ENCODE assay signal across 10 mouse cellular contexts in genomic region chr5:106365094-106365493, GRCm38 (mm10).
A peak's percentile ranks its signal among the peaks of the same experiment; 100 is the strongest.
DNase-seq lines count a peak whose midpoint lies in the region; ATAC-seq and TF ChIP-seq lines count a peak whose summit lies in the region.
"Had no signal": no experiment of that assay in that cellular context is flagged by ENCODE, and none has a peak within 500 bp of the region (broad histone marks: within the 10 kb centered on the region; RNA-seq: fewer than 3 reads in every experiment).

No protein-coding gene starts in this region.

- peak; percentile 53 for TF ChIP-seq CTCF in hindbrain, postnatal 0 days (IDR thresholded peaks at IDR 0.05; ENCODE audit: low read depth)
- no peak for TF ChIP-seq CTCF in testis, adult 2 months (IDR thresholded peaks at IDR 0.05; ENCODE audit: control insufficient read depth, insufficient read depth, insufficient replicate concordance, low read depth, low read length)
- TF ChIP-seq CTCF in stomach, postnatal 0 days (IDR thresholded peaks at IDR 0.05; ENCODE audit: low read depth), result peak; percentile 63

- H3K27ac ChIP-seq in hindbrain, postnatal 0 days, result no peak overlapping the region
- no peak overlapping the region for H3K27ac ChIP-seq in hindbrain, embryonic 16.5 days (ENCODE audit: low read depth, low read length)
- no peak overlapping the region for H3K27ac ChIP-seq in testis, adult 2 months (ENCODE audit: control insufficient read depth, insufficient read depth, low read depth, low read length)
- H3K27ac ChIP-seq in stomach, postnatal 0 days (replicated peaks), result no peak overlapping the region
- H3K27ac ChIP-seq in hindbrain, embryonic 10.5 days, result no peak overlapping the region

- H3K4me2 ChIP-seq in hindbrain, postnatal 0 days (ENCODE audit: low read depth, low read length), result no peak overlapping the region
- H3K4me2 ChIP-seq in hindbrain, embryonic 16.5 days (ENCODE audit: low read length), result no peak overlapping the region
- no peak overlapping the region for H3K4me2 ChIP-seq in stomach, postnatal 0 days (replicated peaks; ENCODE audit: low read depth)

- no peaks in the 10 kb centered on the region for H3K27me3 ChIP-seq in hindbrain, postnatal 0 days (ENCODE audit: insufficient read depth, low read length)
- H3K27me3 ChIP-seq in hindbrain, embryonic 16.5 days (replicated peaks; ENCODE audit: control insufficient read depth, insufficient read depth, low read length), result no peaks in the 10 kb centered on the region; the same call in 1 of the 2 replicates
- H3K27me3 ChIP-seq in testis, adult 2 months (ENCODE audit: control insufficient read depth, insufficient read depth, low read length), result no peaks in the 10 kb centered on the region
- H3K27me3 ChIP-seq in stomach, postnatal 0 days (ENCODE audit: control insufficient read depth, insufficient read depth, low read length), result no peaks in the 10 kb centered on the region
- 0 out of 2 replicates have a peak, but pooled peaks cover 7% of the 10 kb centered on the region for H3K27me3 ChIP-seq in hindbrain, embryonic 10.5 days (ENCODE audit: insufficient read depth, poor library complexity, severe bottlenecking)

- no peak overlapping the region for H3K4me3 ChIP-seq in hindbrain, postnatal 0 days (ENCODE audit: low read length)
- no peak overlapping the region for H3K4me3 ChIP-seq in hindbrain, embryonic 16.5 days (ENCODE audit: low read length)
- H3K4me3 ChIP-seq in testis, adult 2 months (ENCODE audit: control insufficient read depth, low read depth, low read length), result peak overlapping the region; percentile 78
- no peak overlapping the region for H3K4me3 ChIP-seq in stomach, postnatal 0 days (ENCODE audit: low read depth, low read length)
- H3K4me3 ChIP-seq in hindbrain, embryonic 10.5 days, result no peak overlapping the region

- no peaks in the 10 kb centered on the region for H3K4me1 ChIP-seq in hindbrain, postnatal 0 days (ENCODE audit: insufficient read depth, low read length)
- H3K4me1 ChIP-seq in hindbrain, embryonic 16.5 days (ENCODE audit: control insufficient read depth, insufficient read depth, low read depth, low read length), result peaks cover 3% of the 10 kb centered on the region; the same call in 1 of the 2 replicates
- H3K4me1 ChIP-seq in testis, adult 2 months (ENCODE audit: control insufficient read depth, insufficient read depth, low read length), result no peaks in the 10 kb centered on the region; the same call in 1 of the 2 replicates
- no peaks in the 10 kb centered on the region for H3K4me1 ChIP-seq in stomach, postnatal 0 days (replicated peaks; ENCODE audit: control insufficient read depth, insufficient read depth)
- peaks cover 20% of the 10 kb centered on the region for H3K4me1 ChIP-seq in hindbrain, embryonic 10.5 days (replicated peaks)

- ATAC-seq in hindbrain, postnatal 0 days, result peak; percentile 55; the same call in 1 of the 2 replicates
- no peak for ATAC-seq in hindbrain, embryonic 16.5 days
- ATAC-seq in common myeloid progenitor, adult 5-6 weeks (replicated peaks; ENCODE audit: low read depth, poor library complexity, severe bottlenecking), result 0 out of 2 replicates have a peak, but pooled peaks have one; percentile 42
- no peak for ATAC-seq in stomach, postnatal 0 days (ENCODE audit: low FRiP score, low TSS enrichment)
- ATAC-seq: activated CD4-positive, CD25-positive, alpha-beta regulatory T cell, adult 4 months had no signal

- 45% methylated on average over 8 of the region's 8 CpGs for WGBS in hindbrain, postnatal 0 days
- 48% methylated on average over 8 of the region's 8 CpGs for WGBS in hindbrain, embryonic 16.5 days
- 36% methylated on average over 8 of the region's 8 CpGs for WGBS in stomach, postnatal 0 days
- 52% methylated on average over 8 of the region's 8 CpGs for WGBS in hindbrain, embryonic 10.5 days

- no peak overlapping the region for H3K9ac ChIP-seq in hindbrain, postnatal 0 days (replicated peaks; ENCODE audit: low read length)
- no peak overlapping the region for H3K9ac ChIP-seq in hindbrain, embryonic 16.5 days (ENCODE audit: low read depth, low read length)
- no peak overlapping the region for H3K9ac ChIP-seq in stomach, postnatal 0 days (ENCODE audit: low read length)

- peak; percentile 76 for DNase-seq in hindbrain, postnatal 0 days (ENCODE audit: low spot score)
- no peak for DNase-seq in testis, postnatal 10 days (ENCODE audit: low spot score)
- DNase-seq in stomach, postnatal 0 days (ENCODE audit: low spot score), result no peak
- DNase-seq in hindbrain, embryonic 10.5 days (ENCODE audit: low spot score), result no peak
- no peak for DNase-seq in thymus, adult 18-20 months
- DNase-seq: kidney, adult 11 months had no signal

- no peaks in the 10 kb centered on the region for H3K36me3 ChIP-seq in hindbrain, postnatal 0 days (ENCODE audit: insufficient read depth, low read length)
- no peaks in the 10 kb centered on the region for H3K36me3 ChIP-seq in hindbrain, embryonic 16.5 days (ENCODE audit: control insufficient read depth, insufficient read depth, low read length)
- no peaks in the 10 kb centered on the region for H3K36me3 ChIP-seq in testis, adult 2 months (ENCODE audit: control insufficient read depth, insufficient read depth, low read length)
- H3K36me3 ChIP-seq in stomach, postnatal 0 days (ENCODE audit: control insufficient read depth, insufficient read depth, low read length), result no peaks in the 10 kb centered on the region
- H3K36me3 ChIP-seq in hindbrain, embryonic 10.5 days, result no peaks in the 10 kb centered on the region

- no peak for TF ChIP-seq POLR2A in testis, adult 2 months (IDR thresholded peaks at IDR 0.05; ENCODE audit: control insufficient read depth, low read depth, low read length)

- H3K9me3 ChIP-seq in hindbrain, postnatal 0 days (ENCODE audit: low read length), result no peaks in the 10 kb centered on the region
- H3K9me3 ChIP-seq in hindbrain, embryonic 16.5 days (ENCODE audit: control insufficient read depth, low read length), result 0 out of 2 replicates have a peak, but pooled peaks cover 3% of the 10 kb centered on the region
- H3K9me3 ChIP-seq in stomach, postnatal 0 days (ENCODE audit: control insufficient read depth, low read length), result no peaks in the 10 kb centered on the region
- H3K9me3 ChIP-seq in hindbrain, embryonic 10.5 days, result no peaks in the 10 kb centered on the region

- no peak for TF ChIP-seq EP300 in stomach, postnatal 0 days (optimal IDR thresholded peaks at IDR 0.05)

Comparison
In these comparisons a context has a peak if more than half of its experiments do, and no peak if none do; other contexts are left out.
1. ATAC-seq: peak in hindbrain, postnatal 0 days (single experiment) and common myeloid progenitor, adult 5-6 weeks (single experiment); none in hindbrain, embryonic 16.5 days (single experiment) and stomach, postnatal 0 days (single experiment).